Mouse (Mus musculus) liver, embryonic 13.5 days (tissue): ENCODE results near the gene Carhsp1. TPM values are rescaled to one million over a fixed set of nuclear protein-coding genes. Genes with fewer than 3 reads are reported as not detected.
A peak's percentile ranks its signal among the peaks of the same experiment; 100 is the strongest.

ENCODE experiments used
- ATAC-seq: fragments of 200-750 bp; cut with Nextera tagmentation; 2 replicates; pipeline ENCODE4 v1.8.0; 2017; ENCODE audit warnings: low read depth, mild to moderate bottlenecking, moderate number of reproducible peaks, moderate library complexity
- DNase-seq: peaks from one replicate; pipeline ENCODE4 v3.0.0; 2022
- H3K27ac ChIP-seq: fragments of 300-500 bp; sonication (generic); 2 replicates; pipeline ENCODE4 v1.5.1; 2015; ENCODE audit warnings: moderate library complexity, mild to moderate bottlenecking, inconsistent platforms
- H3K27me3 ChIP-seq: fragments of 300-500 bp; sonication (generic); 2 replicates; pipeline ENCODE4 v1.6.1; 2015; ENCODE audit warnings: mild to moderate bottlenecking, inconsistent platforms
- H3K36me3 ChIP-seq: fragments of 300-500 bp; sonication (generic); 2 replicates; pipeline ENCODE4 v1.6.1; 2015; ENCODE audit warnings: mild to moderate bottlenecking, inconsistent platforms
- H3K4me1 ChIP-seq: fragments of 300-500 bp; sonication (generic); replicated peaks from 2 replicates; pipeline ENCODE4 v1.6.1; 2015; ENCODE audit warnings: inconsistent platforms
- H3K4me2 ChIP-seq: fragments of 300-500 bp; sonication (generic); 2 replicates; pipeline ENCODE4 v1.6.1; 2015; ENCODE audit warnings: inconsistent platforms, mild to moderate bottlenecking, moderate library complexity
- H3K4me3 ChIP-seq: fragments of 300-500 bp; sonication (generic); replicated peaks from 2 replicates; pipeline ENCODE4 v1.5.1; 2015; ENCODE audit warnings: mild to moderate bottlenecking, inconsistent platforms
- H3K9ac ChIP-seq: fragments of 300-500 bp; sonication (generic); 2 replicates; pipeline ENCODE4 v1.6.1; 2015; ENCODE audit warnings: mild to moderate bottlenecking, inconsistent platforms
- H3K9me3 ChIP-seq: fragments of 300-500 bp; sonication (generic); replicated peaks from 2 replicates; pipeline ENCODE4 v1.6.1; 2016; ENCODE audit warnings: inconsistent platforms
- WGBS: fragments of 180-500 bp; shearing (Covaris S2); methylation state at CpG from one replicate; pipeline ENCODE4 v1.1.7; 2015; ENCODE audit not compliant: insufficient replicate concordance; 5-methylcytosine and 5-hydroxymethylcytosine counted together
- polyA plus RNA-seq: library from polyadenylated mRNA; unstranded; fragments of >200 nt; fragmentation: Nextera tagmentation; extraction: Ambion mirVana; gene quantifications from 2 replicates; pipeline ENCODE4 v1.2.1, GENCODE M21; 2015

Carhsp1 gene
- polyA plus RNA-seq, 1 experiment from 2014 or later: 62.4 TPM

DNA sequence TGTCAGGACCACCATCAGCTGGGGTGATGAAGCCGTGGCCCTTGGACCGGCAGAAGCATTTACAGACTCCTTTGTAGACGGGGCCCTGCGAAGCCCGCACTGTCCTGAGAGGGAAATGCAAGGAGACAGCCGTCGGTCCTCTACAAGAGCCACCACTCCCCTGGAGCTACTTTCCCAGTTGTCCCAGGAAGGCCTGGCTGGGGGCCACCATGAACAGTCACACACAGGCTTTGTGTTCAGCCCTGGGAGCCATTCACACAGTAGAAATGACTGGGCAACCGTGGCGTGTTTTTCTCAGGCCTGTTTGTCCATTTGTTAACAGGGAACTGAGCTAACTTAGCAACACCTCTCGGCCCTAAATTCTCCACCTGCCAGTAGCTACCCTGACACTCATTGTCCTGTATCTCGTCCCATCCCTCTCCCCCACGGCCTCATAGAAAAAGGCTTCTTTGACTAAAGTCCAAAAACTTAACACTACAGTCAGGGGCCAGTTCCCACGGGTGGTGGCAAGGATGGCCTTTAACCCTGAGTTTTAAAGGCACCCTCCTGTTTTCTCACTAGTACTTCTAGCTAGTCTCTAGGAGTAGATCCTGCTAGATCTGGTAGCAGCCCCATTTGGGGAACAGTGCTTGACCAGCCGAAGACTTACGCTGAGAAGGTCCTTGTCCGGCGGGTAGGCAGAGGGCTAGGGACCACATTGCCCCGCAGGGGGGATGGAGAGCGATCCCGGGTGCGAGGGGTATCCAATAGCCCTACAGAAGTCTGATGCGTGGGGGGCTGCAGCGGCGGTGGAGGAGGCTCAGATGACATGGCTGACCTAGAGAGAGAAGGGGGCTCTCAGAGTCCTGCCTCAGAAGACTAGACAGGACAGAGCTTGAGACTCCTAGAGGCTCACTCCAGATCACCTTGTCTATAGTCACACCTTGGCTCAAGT, 8.1 kb downstream of the Carhsp1 start:
- Histone ChIP-seq H3K4me1 (peaks cover 70% of the 10 kb centered on the region), H3K9me3 (no peaks in the 10 kb centered on the region), H3K9ac (no peak overlapping the region), H3K27ac (peak overlapping the region; percentile 13), H3K36me3 (peaks cover 94% of the 10 kb centered on the region), H3K4me2 (no peak overlapping the region), H3K4me3 (no peak overlapping the region), H3K27me3 (no peaks in the 10 kb centered on the region)
- no peak for ATAC-seq
- WGBS: 85% methylated on average over 24 of the region's 24 CpGs
- DNase-seq: no peak

DNA sequence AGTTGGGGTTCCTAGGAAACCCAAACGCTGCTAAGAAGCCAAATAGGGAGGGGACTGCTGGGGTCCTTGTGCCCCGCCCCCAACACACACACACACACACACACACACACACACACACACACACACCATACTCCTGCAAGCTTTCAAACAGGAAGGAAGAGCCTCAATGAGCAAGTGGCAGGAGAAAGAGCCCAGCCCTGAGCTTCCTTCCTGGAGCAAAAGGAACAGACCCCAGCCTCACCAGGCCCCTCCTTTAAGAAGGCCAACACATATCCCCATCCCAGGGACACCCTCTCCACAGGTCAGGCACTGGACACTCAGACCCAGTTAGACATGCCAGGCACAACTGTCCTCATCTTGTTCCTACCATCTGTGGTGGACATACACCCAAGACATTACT, 8.9 kb downstream of the Carhsp1 start:
- Histone ChIP-seq H3K36me3 (peaks cover 95% of the 10 kb centered on the region), H3K9ac (no peak overlapping the region), H3K4me1 (peaks cover 62% of the 10 kb centered on the region)

DNA sequence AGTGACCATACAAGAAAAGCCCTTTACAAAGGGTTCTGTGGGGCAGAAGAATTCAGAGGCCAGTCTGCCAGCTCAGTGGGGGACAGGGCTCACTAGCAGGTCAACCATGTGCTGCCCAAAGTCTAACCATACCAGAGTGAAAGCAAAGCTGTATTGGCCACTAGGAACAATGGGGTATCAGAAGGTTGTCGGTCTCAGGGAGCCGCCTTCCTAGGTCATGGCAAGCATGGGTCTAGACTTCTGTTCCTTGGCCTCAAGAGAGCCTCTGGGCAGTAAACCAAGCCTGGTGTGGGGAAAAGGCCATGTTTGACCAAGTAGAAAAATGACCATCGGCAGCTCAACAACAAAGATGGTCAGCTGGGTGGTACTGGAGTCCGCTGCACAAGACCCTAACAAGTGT, 13.2 kb downstream of the Carhsp1 start:
- no peak overlapping the region for H3K27ac ChIP-seq
- 90% methylated on average over 4 of the region's 4 CpGs for WGBS
- peaks cover 44% of the 10 kb centered on the region for H3K4me1 ChIP-seq
- H3K4me3 ChIP-seq: no peak overlapping the region
- no peak for ATAC-seq
- peaks cover 95% of the 10 kb centered on the region for H3K36me3 ChIP-seq
- no peak for DNase-seq
- H3K27me3 ChIP-seq: no peaks in the 10 kb centered on the region
- no peaks in the 10 kb centered on the region for H3K9me3 ChIP-seq
- H3K9ac ChIP-seq: no peak overlapping the region
- no peak overlapping the region for H3K4me2 ChIP-seq

More for the DNA sequence above, 8.9 kb downstream of the Carhsp1 start:
- H3K9me3 ChIP-seq: no peaks in the 10 kb centered on the region
- H3K4me3 ChIP-seq: no peak overlapping the region
- H3K27ac ChIP-seq: 0 out of 2 replicates have a peak overlapping the region, but pooled peaks have one; percentile 13
- no peak overlapping the region for H3K4me2 ChIP-seq
- DNase-seq (no peak), ATAC-seq (no peak)
- WGBS: 20% methylated on average over 1 of the region's 2 CpGs
- H3K27me3 ChIP-seq: no peaks in the 10 kb centered on the region

DNA sequence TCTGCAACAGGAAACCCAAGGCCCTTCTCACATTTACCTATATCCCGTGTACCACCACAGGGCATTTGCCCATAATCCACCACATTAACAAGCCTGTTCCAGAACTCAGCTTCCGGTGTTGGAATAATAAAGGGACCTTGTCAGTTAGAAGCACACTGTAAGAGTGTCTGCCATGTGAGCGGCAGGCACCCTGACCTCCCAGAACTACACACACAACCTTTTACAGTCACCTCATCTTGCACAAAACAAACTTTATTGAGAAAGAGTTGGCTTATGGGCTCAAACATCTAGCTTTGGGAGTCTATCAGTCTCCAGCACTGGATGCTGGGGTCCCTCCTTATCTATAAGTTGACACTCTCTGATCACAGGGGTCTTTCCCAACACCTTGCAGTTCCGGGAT, 13.6 kb downstream of the Carhsp1 start:
- H3K4me2 ChIP-seq: no peak overlapping the region
- 74% methylated on average over 4 of the region's 4 CpGs for WGBS
- DNase-seq (no peak), ATAC-seq (no peak)
- peaks cover 95% of the 10 kb centered on the region for H3K36me3 ChIP-seq
- no peaks in the 10 kb centered on the region for H3K27me3 ChIP-seq
- H3K9ac ChIP-seq: no peak overlapping the region
- H3K4me1 ChIP-seq: peaks cover 44% of the 10 kb centered on the region
- no peak overlapping the region for H3K4me3 ChIP-seq
- H3K27ac ChIP-seq: no peak overlapping the region
- no peaks in the 10 kb centered on the region for H3K9me3 ChIP-seq

DNA sequence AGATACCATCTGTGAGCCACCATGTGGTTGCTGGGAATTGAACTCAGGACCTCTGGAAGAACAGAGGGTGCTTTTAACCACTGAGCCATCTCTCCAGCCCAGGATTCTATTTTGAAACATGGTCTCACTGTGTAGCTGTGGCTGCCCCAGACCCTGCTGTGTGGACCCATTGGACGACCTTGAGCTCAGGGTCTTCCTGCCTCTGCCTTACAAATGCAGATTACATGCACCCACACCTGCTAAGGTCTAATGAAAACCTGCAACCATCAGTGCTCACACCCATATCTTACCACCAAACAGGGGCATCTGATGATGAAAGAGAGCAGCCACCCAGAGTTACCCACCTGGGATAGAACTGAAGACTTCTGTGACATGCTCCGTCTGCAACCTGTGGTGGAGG, 15.7 kb downstream of the Carhsp1 start:
- H3K4me3 ChIP-seq: no peak overlapping the region
- ATAC-seq: no peak
- no peak overlapping the region for H3K4me2 ChIP-seq
- peaks cover 95% of the 10 kb centered on the region for H3K36me3 ChIP-seq
- 58% methylated on average over 2 of the region's 2 CpGs for WGBS
- H3K4me1 ChIP-seq: peaks cover 42% of the 10 kb centered on the region
- H3K27ac ChIP-seq: no peak overlapping the region
- H3K27me3 ChIP-seq: no peaks in the 10 kb centered on the region
- no peak overlapping the region for H3K9ac ChIP-seq
- no peak for DNase-seq
- no peaks in the 10 kb centered on the region for H3K9me3 ChIP-seq

DNA sequence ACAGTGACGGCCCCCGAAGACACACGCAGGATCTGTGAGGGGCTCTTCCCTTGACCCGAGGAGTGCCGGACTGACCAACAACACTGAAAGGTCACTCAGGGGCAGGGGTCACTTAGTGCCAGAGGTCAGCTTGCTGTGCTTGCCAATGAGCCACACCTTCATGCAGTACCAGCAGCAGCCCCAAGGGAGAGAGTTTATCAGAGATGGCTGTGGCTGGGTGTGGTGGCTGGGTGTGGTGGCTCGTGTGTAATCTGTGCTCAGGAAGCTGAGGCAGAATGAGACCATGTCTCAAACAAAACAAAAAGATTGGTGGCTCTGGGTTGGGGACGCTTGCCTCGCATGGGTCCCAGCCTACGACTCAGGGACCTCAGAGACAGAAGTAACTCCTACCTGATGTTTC, 16.4 kb downstream of the Carhsp1 start:
- peak; percentile 74 for ATAC-seq
- no peak overlapping the region for H3K4me2 ChIP-seq
- H3K4me1 ChIP-seq: peaks cover 37% of the 10 kb centered on the region
- H3K4me3 ChIP-seq: no peak overlapping the region
- no peaks in the 10 kb centered on the region for H3K27me3 ChIP-seq
- DNase-seq: peak; percentile 53
- 61% methylated on average over 9 of the region's 9 CpGs for WGBS
- no peak overlapping the region for H3K27ac ChIP-seq
- H3K36me3 ChIP-seq: peaks cover 97% of the 10 kb centered on the region
- no peaks in the 10 kb centered on the region for H3K9me3 ChIP-seq
- no peak overlapping the region for H3K9ac ChIP-seq

DNA sequence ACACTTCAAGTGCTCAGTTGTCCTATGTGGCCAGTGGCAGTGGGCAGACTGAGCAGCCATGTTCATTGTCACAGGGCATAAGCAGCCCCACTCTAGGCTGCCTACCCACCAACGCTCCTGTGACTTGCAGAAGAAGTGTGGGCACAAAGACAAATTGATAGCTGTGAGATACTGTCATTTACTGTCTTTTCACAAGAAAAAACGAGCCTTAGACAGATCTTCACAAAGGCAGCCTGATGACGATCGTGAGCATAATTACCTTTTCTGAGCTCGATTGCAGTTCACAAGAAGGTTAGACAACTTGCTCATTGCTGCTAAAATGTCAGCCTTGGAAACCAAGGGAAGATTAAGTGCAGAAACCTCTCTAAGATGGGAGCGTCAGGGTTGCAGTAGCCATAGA, 16.8 kb downstream of the Carhsp1 start:
- Histone ChIP-seq H3K9ac (no peak overlapping the region), H3K4me2 (no peak overlapping the region), H3K4me1 (peaks cover 32% of the 10 kb centered on the region), H3K27me3 (no peaks in the 10 kb centered on the region), H3K27ac (no peak overlapping the region), H3K4me3 (no peak overlapping the region), H3K36me3 (peaks cover 97% of the 10 kb centered on the region), H3K9me3 (no peaks in the 10 kb centered on the region)
- ATAC-seq: no peak
- 77% methylated on average over 6 of the region's 6 CpGs for WGBS
- no peak for DNase-seq

DNA sequence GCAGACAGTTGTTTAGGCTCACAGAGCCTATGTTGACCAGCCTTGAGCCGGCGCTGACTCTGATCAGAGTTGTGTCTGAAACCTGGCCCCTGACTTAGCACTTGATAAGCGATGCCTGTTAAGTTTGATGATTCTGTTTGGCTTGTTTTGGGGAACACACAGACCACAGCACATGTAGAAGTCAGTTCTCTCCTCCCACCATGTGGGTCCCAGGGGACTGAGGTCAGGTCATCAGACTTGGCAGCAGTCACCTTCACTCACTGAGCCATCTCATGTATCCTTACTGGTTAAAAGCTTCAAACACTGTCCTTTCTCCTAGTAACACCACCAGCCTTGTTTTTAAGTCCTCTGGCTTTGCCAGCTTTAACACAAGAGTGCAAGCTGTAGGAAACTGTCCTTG, 21.9 kb downstream of the Carhsp1 start:
- no peaks in the 10 kb centered on the region for H3K9me3 ChIP-seq
- H3K36me3 ChIP-seq: peaks cover 98% of the 10 kb centered on the region
- DNase-seq (no peak), ATAC-seq (no peak)
- H3K4me1 ChIP-seq: peaks cover 17% of the 10 kb centered on the region
- H3K27me3 ChIP-seq: no peaks in the 10 kb centered on the region
- no peak overlapping the region for H3K4me3 ChIP-seq
- H3K27ac ChIP-seq: no peak overlapping the region
- 83% methylated on average over 3 of the region's 3 CpGs for WGBS
- H3K9ac ChIP-seq: no peak overlapping the region
- H3K4me2 ChIP-seq: no peak overlapping the region

DNA sequence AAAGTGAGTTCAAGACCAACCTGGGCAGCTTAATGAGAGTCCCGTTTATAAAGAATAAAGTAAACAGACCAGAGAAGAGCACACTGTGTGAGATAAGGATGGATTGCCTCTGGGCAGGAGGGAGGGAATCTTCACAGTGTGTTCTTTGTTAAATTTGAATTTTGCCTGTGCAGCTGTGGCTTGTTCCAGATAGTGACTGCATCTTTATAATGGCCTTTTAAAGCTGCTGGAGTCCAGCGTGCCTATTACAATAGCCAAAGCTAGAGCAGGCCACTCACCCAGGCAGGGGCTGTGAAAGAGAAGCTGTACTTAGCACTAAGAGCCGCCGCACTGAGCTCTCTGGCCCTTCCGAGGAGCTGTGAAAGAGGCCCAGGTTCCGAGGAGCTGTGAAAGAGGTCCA, 26.4 kb downstream of the Carhsp1 start:
- H3K9me3 ChIP-seq: no peaks in the 10 kb centered on the region
- WGBS: 84% methylated on average over 6 of the region's 6 CpGs
- ATAC-seq: no peak
- DNase-seq: no peak
- peaks cover 97% of the 10 kb centered on the region for H3K36me3 ChIP-seq
- no peak overlapping the region for H3K4me2 ChIP-seq
- no peak overlapping the region for H3K27ac ChIP-seq
- H3K9ac ChIP-seq: no peak overlapping the region
- H3K4me1 ChIP-seq: peaks cover 8% of the 10 kb centered on the region
- H3K27me3 ChIP-seq: no peaks in the 10 kb centered on the region
- no peak overlapping the region for H3K4me3 ChIP-seq

DNA sequence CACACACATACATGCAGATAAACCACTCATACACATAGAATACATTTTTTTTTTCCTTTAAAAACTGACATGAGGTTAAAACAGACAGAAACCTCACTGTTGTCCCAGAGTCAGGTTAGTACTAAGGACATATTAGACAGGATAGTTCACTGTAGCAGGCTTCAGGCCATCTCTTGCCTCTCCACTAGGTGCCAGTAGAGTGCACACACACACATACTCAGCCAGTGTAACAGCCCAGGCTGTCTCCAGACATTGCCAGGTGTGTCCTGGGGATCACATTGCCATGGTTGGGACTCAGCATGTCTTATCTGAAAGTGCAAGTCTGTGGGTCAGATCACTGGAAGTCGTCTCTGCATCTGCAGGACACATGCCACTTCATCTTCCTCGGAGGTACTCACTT, 28.1 kb downstream of the Carhsp1 start:
- Histone ChIP-seq H3K9me3 (no peaks in the 10 kb centered on the region), H3K4me3 (no peak overlapping the region), H3K36me3 (peaks cover 90% of the 10 kb centered on the region), H3K27ac (no peak overlapping the region), H3K9ac (no peak overlapping the region), H3K4me2 (no peak overlapping the region), H3K4me1 (peaks cover 25% of the 10 kb centered on the region), H3K27me3 (no peaks in the 10 kb centered on the region)
- DNase-seq (peak; percentile 40), ATAC-seq (peak; percentile 82)
- 67% methylated on average over 2 of the region's 2 CpGs for WGBS

DNA sequence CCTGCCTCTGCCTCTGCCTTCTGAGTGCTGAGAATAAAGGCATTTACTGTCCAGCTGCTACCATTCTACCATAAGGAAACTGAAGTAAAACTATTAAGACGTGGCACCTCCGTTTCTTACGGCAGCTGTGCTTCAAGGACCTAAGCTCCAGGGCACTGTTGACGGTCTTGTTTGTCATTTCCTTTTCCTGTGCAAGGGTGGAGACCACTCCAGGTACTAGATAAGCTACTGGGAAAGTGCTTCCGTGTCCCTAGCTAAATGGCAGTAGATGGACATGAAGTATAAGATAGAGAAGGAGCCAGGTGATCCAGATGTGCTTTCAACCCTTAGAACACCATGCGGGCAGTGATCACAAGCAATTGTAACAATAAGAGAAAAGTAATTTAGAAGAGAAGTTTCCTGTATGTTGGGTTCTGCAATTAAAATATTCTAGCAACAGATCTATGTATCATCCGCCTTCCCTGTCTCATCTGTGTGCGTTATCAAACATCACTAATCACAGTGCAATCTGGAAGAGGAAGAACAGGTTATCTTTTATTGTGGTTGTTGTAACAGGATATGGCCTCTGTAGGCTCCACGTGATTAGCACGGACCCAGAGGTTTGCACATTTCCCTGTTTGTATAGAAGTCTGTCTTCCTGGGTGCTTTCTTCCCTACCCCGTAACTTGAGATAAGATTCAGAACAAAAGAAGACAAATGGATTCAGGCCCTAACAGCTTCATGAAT, 32.3 kb downstream of the Carhsp1 start:
- H3K27ac ChIP-seq: peak overlapping the region; percentile 37
- no peak for ATAC-seq
- H3K36me3 ChIP-seq: peaks cover 65% of the 10 kb centered on the region
- H3K9me3 ChIP-seq: no peaks in the 10 kb centered on the region
- H3K4me2 ChIP-seq: peak overlapping the region; percentile 90
- peaks cover 55% of the 10 kb centered on the region for H3K4me1 ChIP-seq
- no peaks in the 10 kb centered on the region for H3K27me3 ChIP-seq
- no peak for DNase-seq
- peak overlapping the region; percentile 10; the same call in 1 of the 2 replicates for H3K9ac ChIP-seq
- H3K4me3 ChIP-seq: peak overlapping the region; percentile 80
- WGBS: 39% methylated on average over 11 of the region's 11 CpGs
